Mouse (Mus musculus): ENCODE measurements around the gene Tpt1. TPM values are rescaled to one million over a fixed set of nuclear protein-coding genes. Genes with fewer than 3 reads are reported as not detected.

Gene Tpt1
- polyA plus RNA-seq (2014; fragmentation: Nextera tagmentation; extraction: Ambion mirVana) = 979 and 1,156 TPM in 2 replicates

- DNase-seq (ENCODE audit: low spot score) = peak; percentile 97
- under 1% methylated on average over 106 of the region's 108 CpGs for WGBS
- Histone ChIP-seq H3K27me3 (replicated peaks; ENCODE audit: control insufficient read depth, insufficient read depth, low read length) (no peaks in the 10 kb centered on the region), H3K36me3 (ENCODE audit: control insufficient read depth, insufficient read depth, low read length) (peaks cover 36% of the 10 kb centered on the region), H3K4me2 (ENCODE audit: low read length) (peak within 1 kb of the TSS; percentile 83), H3K27ac (ENCODE audit: low read depth, low read length) (peak within 1 kb of the TSS; percentile 98), H3K9me3 (replicated peaks; ENCODE audit: control insufficient read depth, low read length) (no peaks in the 10 kb centered on the region), H3K9ac (ENCODE audit: low read length) (peak within 1 kb of the TSS; percentile 92), H3K4me3 (ENCODE audit: low read depth, low read length) (peak within 1 kb of the TSS; percentile 76), H3K4me1 (ENCODE audit: control insufficient read depth, insufficient read depth, low read length) (peaks cover 14% of the 10 kb centered on the region)
- ATAC-seq = peak; percentile 98
These were observed at the start of gene Tpt1 for GRCm38 (mm10) chr14:75844867-75845697. Tpt1 (plus strand) TSS chr14:75845093.

GRCm38 (mm10) chr14:75795918-75796317 is 49.0 kb upstream of the Tpt1 start:
- Histone ChIP-seq H3K27ac (ENCODE audit: low read depth, low read length) (no peak overlapping the region), H3K27me3 (replicated peaks; ENCODE audit: control insufficient read depth, insufficient read depth, low read length) (no peaks in the 10 kb centered on the region), H3K4me1 (ENCODE audit: control insufficient read depth, insufficient read depth, low read length) (no peaks in the 10 kb centered on the region), H3K9me3 (replicated peaks; ENCODE audit: control insufficient read depth, low read length) (no peaks in the 10 kb centered on the region), H3K4me3 (ENCODE audit: low read depth, low read length) (no peak overlapping the region), H3K36me3 (ENCODE audit: control insufficient read depth, insufficient read depth, low read length) (no peaks in the 10 kb centered on the region), H3K9ac (ENCODE audit: low read length) (no peak overlapping the region), H3K4me2 (ENCODE audit: low read length) (no peak overlapping the region)
- DNase-seq (ENCODE audit: low spot score) (no peak), ATAC-seq (no peak)
- WGBS = 90% methylated on average over 4 of the region's 4 CpGs

GRCm38 (mm10) chr14:75797769-75798386 is 47.0 kb upstream of the Tpt1 start:
- 52% methylated on average over 5 of the region's 5 CpGs for WGBS

DNA sequence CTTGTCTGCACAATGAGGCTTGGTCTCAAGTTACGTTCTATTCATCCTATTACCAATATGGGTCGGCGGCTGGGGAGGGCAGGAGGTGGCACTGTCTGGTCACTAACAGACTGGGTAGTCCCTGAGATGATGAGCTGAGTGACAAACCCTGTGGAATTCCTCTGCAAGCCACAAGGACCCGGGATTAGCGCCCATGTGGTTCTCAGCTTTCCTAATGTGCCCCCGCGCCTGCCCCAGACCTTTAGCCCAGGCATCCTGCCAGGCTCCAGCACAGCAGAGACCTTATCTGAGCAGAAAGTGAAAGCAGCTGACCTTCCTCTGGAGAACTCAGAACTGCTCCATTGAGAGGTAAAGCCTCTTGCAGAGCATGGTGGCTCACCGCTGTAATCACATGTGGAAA is 37.1 kb upstream of the Tpt1 start:
- no peak overlapping the region for H3K4me2 ChIP-seq (ENCODE audit: low read length)
- H3K36me3 ChIP-seq (ENCODE audit: control insufficient read depth, insufficient read depth, low read length) = no peaks in the 10 kb centered on the region
- H3K27me3 ChIP-seq (replicated peaks; ENCODE audit: control insufficient read depth, insufficient read depth, low read length) = no peaks in the 10 kb centered on the region
- ATAC-seq (no peak), DNase-seq (ENCODE audit: low spot score) (no peak)
- no peak overlapping the region for H3K27ac ChIP-seq (ENCODE audit: low read depth, low read length)
- no peaks in the 10 kb centered on the region for H3K4me1 ChIP-seq (ENCODE audit: control insufficient read depth, insufficient read depth, low read length)
- H3K9ac ChIP-seq (ENCODE audit: low read length) = no peak overlapping the region
- H3K4me3 ChIP-seq (ENCODE audit: low read depth, low read length) = no peak overlapping the region
- H3K9me3 ChIP-seq (replicated peaks; ENCODE audit: control insufficient read depth, low read length) = no peaks in the 10 kb centered on the region
- WGBS = 66% methylated on average over 8 of the region's 8 CpGs

More at GRCm38 (mm10) chr14:75797769-75798386, 47.0 kb upstream of the Tpt1 start:
- H3K4me3 ChIP-seq (ENCODE audit: low read depth, low read length) = no peak overlapping the region
- H3K27me3 ChIP-seq (replicated peaks; ENCODE audit: control insufficient read depth, insufficient read depth, low read length) = no peaks in the 10 kb centered on the region
- ATAC-seq = no peak
- no peaks in the 10 kb centered on the region for H3K4me1 ChIP-seq (ENCODE audit: control insufficient read depth, insufficient read depth, low read length)
- H3K4me2 ChIP-seq (ENCODE audit: low read length) = no peak overlapping the region
- H3K27ac ChIP-seq (ENCODE audit: low read depth, low read length) = no peak overlapping the region
- no peaks in the 10 kb centered on the region for H3K9me3 ChIP-seq (replicated peaks; ENCODE audit: control insufficient read depth, low read length)
- no peak for DNase-seq (ENCODE audit: low spot score)
- no peak overlapping the region for H3K9ac ChIP-seq (ENCODE audit: low read length)
- no peaks in the 10 kb centered on the region for H3K36me3 ChIP-seq (ENCODE audit: control insufficient read depth, insufficient read depth, low read length)

- no peak overlapping the region for H3K4me3 ChIP-seq (ENCODE audit: low read depth, low read length)
- H3K9ac ChIP-seq (ENCODE audit: low read length) = no peak overlapping the region
- no peak overlapping the region for H3K27ac ChIP-seq (ENCODE audit: low read depth, low read length)
- H3K9me3 ChIP-seq (replicated peaks; ENCODE audit: control insufficient read depth, low read length) = no peaks in the 10 kb centered on the region
- no peaks in the 10 kb centered on the region for H3K27me3 ChIP-seq (replicated peaks; ENCODE audit: control insufficient read depth, insufficient read depth, low read length)
- no peaks in the 10 kb centered on the region for H3K4me1 ChIP-seq (ENCODE audit: control insufficient read depth, insufficient read depth, low read length)
- no peak for DNase-seq (ENCODE audit: low spot score)
- 89% methylated on average over 6 of the region's 6 CpGs for WGBS
- no peaks in the 10 kb centered on the region for H3K36me3 ChIP-seq (ENCODE audit: control insufficient read depth, insufficient read depth, low read length)
- no peak for ATAC-seq
- no peak overlapping the region for H3K4me2 ChIP-seq (ENCODE audit: low read length)
These were observed 35.0 kb upstream of the Tpt1 start for GRCm38 (mm10) chr14:75809931-75810330.

- Histone ChIP-seq H3K36me3 (ENCODE audit: control insufficient read depth, insufficient read depth, low read length) (no peaks in the 10 kb centered on the region), H3K27me3 (replicated peaks; ENCODE audit: control insufficient read depth, insufficient read depth, low read length) (no peaks in the 10 kb centered on the region), H3K4me2 (ENCODE audit: low read length) (no peak overlapping the region), H3K27ac (ENCODE audit: low read depth, low read length) (no peak overlapping the region), H3K4me1 (ENCODE audit: control insufficient read depth, insufficient read depth, low read length) (no peaks in the 10 kb centered on the region), H3K4me3 (ENCODE audit: low read depth, low read length) (no peak overlapping the region), H3K9me3 (replicated peaks; ENCODE audit: control insufficient read depth, low read length) (no peaks in the 10 kb centered on the region), H3K9ac (ENCODE audit: low read length) (no peak overlapping the region)
- ATAC-seq (no peak), DNase-seq (ENCODE audit: low spot score) (no peak)
- WGBS = 89% methylated on average over 2 of the region's 2 CpGs
These were observed 26.4 kb upstream of the Tpt1 start for GRCm38 (mm10) chr14:75818528-75818927.

DNA sequence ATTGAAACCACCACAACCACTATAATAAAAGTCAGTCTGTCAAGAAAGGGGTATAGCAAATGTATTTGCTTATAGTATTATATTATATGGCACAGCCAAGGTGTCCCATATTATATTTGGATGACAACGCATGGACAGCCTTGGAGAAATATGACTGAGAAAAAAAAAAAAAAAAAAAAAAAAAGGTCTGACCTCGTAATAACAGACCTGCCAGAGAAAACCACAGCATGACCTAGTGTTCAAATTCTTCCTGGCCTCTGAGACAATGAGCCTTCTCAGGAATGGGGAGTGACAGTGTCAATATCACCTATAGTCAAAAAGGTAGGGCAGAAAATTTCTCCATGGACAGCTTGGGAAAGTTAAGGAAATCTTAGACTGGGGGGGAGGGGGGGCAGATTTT is 25.6 kb upstream of the Tpt1 start:
- 89% methylated on average over 2 of the region's 2 CpGs for WGBS
- H3K9me3 ChIP-seq (replicated peaks; ENCODE audit: control insufficient read depth, low read length) = no peaks in the 10 kb centered on the region
- ATAC-seq (no peak), DNase-seq (ENCODE audit: low spot score) (no peak)
- H3K27ac ChIP-seq (ENCODE audit: low read depth, low read length) = no peak overlapping the region
- no peak overlapping the region for H3K4me3 ChIP-seq (ENCODE audit: low read depth, low read length)
- no peaks in the 10 kb centered on the region for H3K27me3 ChIP-seq (replicated peaks; ENCODE audit: control insufficient read depth, insufficient read depth, low read length)
- no peak overlapping the region for H3K9ac ChIP-seq (ENCODE audit: low read length)
- no peaks in the 10 kb centered on the region for H3K4me1 ChIP-seq (ENCODE audit: control insufficient read depth, insufficient read depth, low read length)
- H3K36me3 ChIP-seq (ENCODE audit: control insufficient read depth, insufficient read depth, low read length) = no peaks in the 10 kb centered on the region
- no peak overlapping the region for H3K4me2 ChIP-seq (ENCODE audit: low read length)

- Histone ChIP-seq H3K4me3 (ENCODE audit: low read depth, low read length) (no peak overlapping the region), H3K27ac (ENCODE audit: low read depth, low read length) (no peak overlapping the region), H3K4me2 (ENCODE audit: low read length) (no peak overlapping the region), H3K27me3 (replicated peaks; ENCODE audit: control insufficient read depth, insufficient read depth, low read length) (no peaks in the 10 kb centered on the region), H3K36me3 (ENCODE audit: control insufficient read depth, insufficient read depth, low read length) (no peaks in the 10 kb centered on the region), H3K9me3 (replicated peaks; ENCODE audit: control insufficient read depth, low read length) (no peaks in the 10 kb centered on the region), H3K9ac (ENCODE audit: low read length) (no peak overlapping the region), H3K4me1 (ENCODE audit: control insufficient read depth, insufficient read depth, low read length) (no peaks in the 10 kb centered on the region)
- ATAC-seq (no peak), DNase-seq (ENCODE audit: low spot score) (peak; percentile 16)
- WGBS = 81% methylated on average over 5 of the region's 5 CpGs
These were observed 24.9 kb upstream of the Tpt1 start for GRCm38 (mm10) chr14:75820007-75820406.

- Histone ChIP-seq H3K9me3 (replicated peaks; ENCODE audit: control insufficient read depth, low read length) (no peaks in the 10 kb centered on the region), H3K4me1 (ENCODE audit: control insufficient read depth, insufficient read depth, low read length) (peaks cover 4% of the 10 kb centered on the region; the same call in 1 of the 2 replicates), H3K36me3 (ENCODE audit: control insufficient read depth, insufficient read depth, low read length) (no peaks in the 10 kb centered on the region), H3K9ac (ENCODE audit: low read length) (no peak overlapping the region), H3K27ac (ENCODE audit: low read depth, low read length) (no peak overlapping the region), H3K4me2 (ENCODE audit: low read length) (no peak overlapping the region), H3K27me3 (replicated peaks; ENCODE audit: control insufficient read depth, insufficient read depth, low read length) (peaks cover 6% of the 10 kb centered on the region; the same call in 1 of the 2 replicates), H3K4me3 (ENCODE audit: low read depth, low read length) (no peak overlapping the region)
- no peak for DNase-seq (ENCODE audit: low spot score)
- no peak for ATAC-seq
- 80% methylated on average over 3 of the region's 3 CpGs for WGBS
These were observed 18.0 kb upstream of the Tpt1 start for GRCm38 (mm10) chr14:75826851-75827410.
